Mouse (Mus musculus) midbrain, embryonic 13.5 days (tissue): ENCODE measurements around the gene Casp6. TPM values are rescaled to one million over a fixed set of nuclear protein-coding genes. Genes with fewer than 3 reads are reported as not detected.

Experiments
- ATAC-seq: fragments of 200-750 bp; cut with Nextera tagmentation; 2 replicates; pipeline ENCODE4 v1.8.0; 2017; ENCODE audit warnings: mild to moderate bottlenecking, moderate TSS enrichment, moderate library complexity
- H3K27ac ChIP-seq: fragments of 300-500 bp; sonication (generic); 2 replicates; pipeline ENCODE4 v1.5.1; 2015; ENCODE audit warnings: inconsistent platforms, mild to moderate bottlenecking, moderate library complexity
- H3K27me3 ChIP-seq: fragments of 300-500 bp; sonication (generic); 2 replicates; pipeline ENCODE4 v1.6.1; 2015; ENCODE audit warnings: mild to moderate bottlenecking, inconsistent platforms
- H3K36me3 ChIP-seq: fragments of 300-500 bp; sonication (generic); 2 replicates; pipeline ENCODE4 v1.6.1; 2015; ENCODE audit warnings: mild to moderate bottlenecking, inconsistent platforms
- H3K4me1 ChIP-seq: fragments of 300-500 bp; sonication (generic); replicated peaks from 2 replicates; pipeline ENCODE4 v1.6.1; 2015; ENCODE audit warnings: inconsistent platforms
- H3K4me2 ChIP-seq: fragments of 300-500 bp; sonication (generic); replicated peaks from 2 replicates; pipeline ENCODE4 v1.6.1; 2015; ENCODE audit warnings: moderate library complexity, mild to moderate bottlenecking, inconsistent platforms
- H3K4me3 ChIP-seq: fragments of 300-500 bp; sonication (generic); replicated peaks from 2 replicates; pipeline ENCODE4 v1.5.1; 2015; ENCODE audit warnings: mild to moderate bottlenecking, inconsistent platforms
- H3K9ac ChIP-seq: fragments of 300-500 bp; sonication (generic); replicated peaks from 2 replicates; pipeline ENCODE4 v1.6.1; 2015; ENCODE audit warnings: mild to moderate bottlenecking, inconsistent platforms
- H3K9me3 ChIP-seq: fragments of 300-500 bp; sonication (generic); 2 replicates; pipeline ENCODE4 v1.6.1; 2016; ENCODE audit warnings: mild to moderate bottlenecking, inconsistent platforms
- WGBS: fragments of 180-500 bp; shearing (Covaris S2); methylation state at CpG from one replicate; pipeline ENCODE4 v1.1.7; 2015; 5-methylcytosine and 5-hydroxymethylcytosine counted together
- polyA plus RNA-seq: library from polyadenylated mRNA; unstranded; fragments of >200 nt; fragmentation: Nextera tagmentation; extraction: Ambion mirVana; gene quantifications from 2 replicates; pipeline ENCODE4 v1.2.1, GENCODE M21; 2015

The Casp6 gene
- polyA plus RNA-seq, 1 experiment from 2014 or later, result 39.5 TPM

- H3K4me1 ChIP-seq, result no peaks in the 10 kb centered on the region
- 80% methylated on average over 6 of the region's 6 CpGs for WGBS
- H3K9me3 ChIP-seq, result no peaks in the 10 kb centered on the region
- H3K4me2 ChIP-seq, result no peak overlapping the region
- no peaks in the 10 kb centered on the region for H3K36me3 ChIP-seq
- H3K27me3 ChIP-seq, result no peaks in the 10 kb centered on the region
- H3K27ac ChIP-seq, result no peak overlapping the region
- H3K9ac ChIP-seq, result no peak overlapping the region
- H3K4me3 ChIP-seq, result no peak overlapping the region
- no peak for ATAC-seq
Measured at GRCm38 (mm10) chr3:129930213-129930778, 29.1 kb downstream of the Casp6 start.

DNA sequence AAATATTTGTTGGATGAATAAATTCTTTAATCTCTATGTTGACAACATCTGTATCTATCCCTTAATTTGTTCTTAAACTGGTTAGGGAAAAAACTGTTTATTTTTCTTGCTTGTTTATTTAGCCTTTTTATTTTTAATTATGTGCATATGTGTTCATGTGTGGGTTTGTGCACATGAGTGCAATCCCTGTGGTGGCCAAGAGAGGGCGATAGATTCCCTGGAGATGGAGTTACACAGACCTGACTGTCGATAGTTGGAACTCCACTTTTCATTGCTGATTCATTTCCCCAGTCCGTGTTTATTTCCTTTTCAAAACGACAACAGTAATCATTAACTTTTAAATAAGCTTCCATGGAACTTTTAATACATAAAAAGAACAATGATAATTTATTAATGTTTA is 31.2 kb downstream of the Casp6 start:
- Histone ChIP-seq H3K27me3 (no peaks in the 10 kb centered on the region), H3K4me3 (no peak overlapping the region), H3K4me1 (no peaks in the 10 kb centered on the region), H3K36me3 (no peaks in the 10 kb centered on the region), H3K4me2 (no peak overlapping the region), H3K9ac (no peak overlapping the region), H3K9me3 (no peaks in the 10 kb centered on the region), H3K27ac (no peak overlapping the region)
- ATAC-seq, result no peak
- WGBS, result 47% methylated on average over 4 of the region's 4 CpGs

GRCm38 (mm10) chr3:129936561-129936960 is 35.3 kb downstream of the Casp6 start:
- no peak overlapping the region for H3K27ac ChIP-seq
- no peaks in the 10 kb centered on the region for H3K36me3 ChIP-seq
- no peaks in the 10 kb centered on the region for H3K4me1 ChIP-seq
- no peak for ATAC-seq
- WGBS, result 58% methylated on average over 9 of the region's 9 CpGs
- H3K4me3 ChIP-seq, result no peak overlapping the region
- H3K9ac ChIP-seq, result no peak overlapping the region
- H3K4me2 ChIP-seq, result no peak overlapping the region
- H3K9me3 ChIP-seq, result no peaks in the 10 kb centered on the region
- no peaks in the 10 kb centered on the region for H3K27me3 ChIP-seq

GRCm38 (mm10) chr3:129937848-129938247 is 36.6 kb downstream of the Casp6 start:
- Histone ChIP-seq H3K27me3 (no peaks in the 10 kb centered on the region), H3K4me3 (no peak overlapping the region), H3K4me1 (no peaks in the 10 kb centered on the region), H3K9ac (no peak overlapping the region), H3K36me3 (no peaks in the 10 kb centered on the region), H3K27ac (no peak overlapping the region), H3K9me3 (no peaks in the 10 kb centered on the region), H3K4me2 (no peak overlapping the region)
- 73% methylated on average over 3 of the region's 3 CpGs for WGBS
- ATAC-seq, result no peak

DNA sequence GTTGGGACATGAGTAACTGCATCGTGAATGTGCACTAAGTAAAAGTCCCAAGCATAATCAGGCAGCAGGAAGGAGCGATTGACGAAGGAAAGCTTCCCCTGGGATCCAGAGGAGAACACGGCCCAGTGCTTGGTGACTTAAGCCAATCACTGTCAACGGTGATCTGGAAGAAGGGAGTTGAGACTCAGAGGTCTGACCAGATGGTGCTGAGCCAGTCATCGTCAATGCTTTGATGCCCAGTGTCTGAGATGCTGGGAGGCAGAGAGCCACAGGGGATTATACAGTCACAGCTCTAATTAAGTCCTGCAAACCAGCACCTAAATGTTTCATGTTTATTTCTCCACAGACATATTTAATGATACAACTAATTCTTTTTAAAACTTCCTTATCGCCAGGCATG is 37.8 kb downstream of the Casp6 start:
- Histone ChIP-seq H3K4me1 (no peaks in the 10 kb centered on the region), H3K9me3 (no peaks in the 10 kb centered on the region), H3K27ac (no peak overlapping the region), H3K27me3 (no peaks in the 10 kb centered on the region), H3K9ac (no peak overlapping the region), H3K4me3 (no peak overlapping the region), H3K36me3 (no peaks in the 10 kb centered on the region), H3K4me2 (no peak overlapping the region)
- no peak for ATAC-seq
- WGBS, result 51% methylated on average over 7 of the region's 7 CpGs

GRCm38 (mm10) chr3:129940780-129941179 is 39.6 kb downstream of the Casp6 start:
- 96% methylated on average over 2 of the region's 2 CpGs for WGBS
- no peak overlapping the region for H3K4me2 ChIP-seq
- no peaks in the 10 kb centered on the region for H3K4me1 ChIP-seq
- no peak overlapping the region for H3K4me3 ChIP-seq
- no peak overlapping the region for H3K27ac ChIP-seq
- no peaks in the 10 kb centered on the region for H3K27me3 ChIP-seq
- H3K9ac ChIP-seq, result no peak overlapping the region
- ATAC-seq, result no peak
- no peaks in the 10 kb centered on the region for H3K36me3 ChIP-seq
- no peaks in the 10 kb centered on the region for H3K9me3 ChIP-seq

DNA sequence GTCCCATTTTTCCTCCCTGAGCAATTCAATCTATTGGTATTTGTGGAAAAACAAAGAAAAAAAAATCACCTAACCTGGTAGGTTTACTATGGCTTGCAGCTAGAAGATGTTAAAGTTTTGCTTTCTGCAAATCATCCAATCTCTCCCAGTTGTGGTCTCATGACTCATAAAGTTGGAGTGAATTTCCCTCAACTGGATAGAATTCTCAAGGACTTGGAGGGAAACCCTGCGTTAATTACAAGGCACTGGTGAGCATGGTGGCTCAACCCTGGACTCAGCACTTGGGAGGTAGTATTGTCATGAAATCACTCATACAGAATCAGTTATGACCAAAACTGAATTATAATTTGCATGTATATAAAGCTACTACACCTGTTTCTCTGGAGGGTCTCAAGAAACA is 40.1 kb downstream of the Casp6 start:
- H3K9me3 ChIP-seq, result no peaks in the 10 kb centered on the region
- no peak overlapping the region for H3K4me3 ChIP-seq
- no peak overlapping the region for H3K27ac ChIP-seq
- no peak overlapping the region for H3K4me2 ChIP-seq
- no peaks in the 10 kb centered on the region for H3K36me3 ChIP-seq
- WGBS, result 93% methylated on average over 1 of the region's 1 CpGs
- H3K27me3 ChIP-seq, result no peaks in the 10 kb centered on the region
- no peak for ATAC-seq
- H3K4me1 ChIP-seq, result no peaks in the 10 kb centered on the region
- H3K9ac ChIP-seq, result no peak overlapping the region

- Histone ChIP-seq H3K36me3 (no peaks in the 10 kb centered on the region), H3K4me2 (no peak overlapping the region), H3K27ac (no peak overlapping the region), H3K4me3 (no peak overlapping the region), H3K27me3 (no peaks in the 10 kb centered on the region), H3K9me3 (no peaks in the 10 kb centered on the region), H3K9ac (no peak overlapping the region), H3K4me1 (no peaks in the 10 kb centered on the region)
- WGBS, result 89% methylated on average over 4 of the region's 4 CpGs
- ATAC-seq, result no peak
Measured at GRCm38 (mm10) chr3:129943813-129944212, 42.6 kb downstream of the Casp6 start.

- 79% methylated on average over 5 of the region's 5 CpGs for WGBS
- H3K36me3 ChIP-seq, result no peaks in the 10 kb centered on the region
- no peaks in the 10 kb centered on the region for H3K9me3 ChIP-seq
- ATAC-seq, result no peak
- H3K4me1 ChIP-seq, result no peaks in the 10 kb centered on the region
- no peak overlapping the region for H3K9ac ChIP-seq
- no peak overlapping the region for H3K4me3 ChIP-seq
- no peak overlapping the region for H3K4me2 ChIP-seq
- no peak overlapping the region for H3K27ac ChIP-seq
- no peaks in the 10 kb centered on the region for H3K27me3 ChIP-seq
Measured at GRCm38 (mm10) chr3:129946217-129946914, 45.1 kb downstream of the Casp6 start.

GRCm38 (mm10) chr3:129948359-129948758 is 47.1 kb downstream of the Casp6 start:
- no peaks in the 10 kb centered on the region for H3K9me3 ChIP-seq
- no peak overlapping the region for H3K27ac ChIP-seq
- H3K4me1 ChIP-seq, result no peaks in the 10 kb centered on the region
- H3K9ac ChIP-seq, result no peak overlapping the region
- no peak overlapping the region for H3K4me3 ChIP-seq
- no peak for ATAC-seq
- no peak overlapping the region for H3K4me2 ChIP-seq
- H3K36me3 ChIP-seq, result no peaks in the 10 kb centered on the region
- 91% methylated on average over 5 of the region's 5 CpGs for WGBS
- no peaks in the 10 kb centered on the region for H3K27me3 ChIP-seq

DNA sequence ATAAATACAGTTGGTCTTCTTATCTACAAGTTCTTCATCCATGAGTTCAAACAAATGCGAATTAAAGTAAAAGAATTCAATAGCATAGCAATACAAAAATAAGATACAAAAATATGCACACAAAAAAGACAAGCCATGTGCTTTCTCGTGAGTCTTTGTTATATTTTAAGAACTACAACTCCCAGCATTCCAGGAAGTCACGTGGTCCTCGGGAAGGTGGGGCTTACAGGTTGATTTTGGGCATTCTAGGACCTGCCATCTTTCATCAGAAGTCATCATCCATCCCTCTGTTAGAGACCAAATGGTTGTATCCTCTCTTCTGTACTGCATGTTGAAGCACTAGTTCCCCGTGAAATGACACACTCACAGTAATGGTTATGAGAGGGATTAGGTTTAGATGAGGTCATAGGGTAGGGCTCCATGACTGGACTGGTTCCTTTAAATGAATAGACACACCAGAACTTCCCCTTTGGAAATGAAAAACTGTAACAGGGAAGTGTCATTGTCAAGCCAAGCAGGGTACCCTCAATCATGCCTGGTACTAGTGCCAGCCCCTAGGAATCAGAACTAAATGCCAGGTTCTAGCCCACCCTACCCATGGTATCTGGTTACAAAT is 48.0 kb downstream of the Casp6 start:
- no peak overlapping the region for H3K4me3 ChIP-seq
- H3K9ac ChIP-seq, result no peak overlapping the region
- no peak for ATAC-seq
- no peak overlapping the region for H3K4me2 ChIP-seq
- no peaks in the 10 kb centered on the region for H3K4me1 ChIP-seq
- WGBS, result 86% methylated on average over 5 of the region's 5 CpGs
- H3K27ac ChIP-seq, result no peak overlapping the region
- H3K36me3 ChIP-seq, result no peaks in the 10 kb centered on the region
- no peaks in the 10 kb centered on the region for H3K9me3 ChIP-seq
- H3K27me3 ChIP-seq, result no peaks in the 10 kb centered on the region

DNA sequence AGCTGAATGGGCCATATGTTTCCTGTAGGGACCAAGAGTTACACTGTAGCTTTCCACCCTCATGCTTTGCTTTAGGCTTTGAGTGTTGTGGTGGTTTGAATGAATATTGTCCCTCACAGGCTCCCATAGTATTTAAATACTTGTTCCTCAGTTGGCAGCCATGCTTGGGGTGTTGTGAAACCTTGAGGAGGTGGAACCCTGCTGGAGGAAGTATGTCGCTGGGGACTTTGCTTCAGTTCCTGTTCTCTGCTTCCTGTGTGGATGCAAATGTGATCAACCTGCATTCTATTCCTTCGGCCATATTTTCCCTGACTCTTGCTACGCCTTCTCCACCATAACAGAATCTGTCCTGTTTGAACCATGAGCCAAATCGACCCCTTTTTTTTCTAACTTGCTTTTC is 52.1 kb downstream of the Casp6 start:
- Histone ChIP-seq H3K9me3 (no peaks in the 10 kb centered on the region), H3K9ac (no peak overlapping the region), H3K27me3 (no peaks in the 10 kb centered on the region), H3K27ac (no peak overlapping the region), H3K36me3 (no peaks in the 10 kb centered on the region), H3K4me3 (no peak overlapping the region), H3K4me1 (no peaks in the 10 kb centered on the region), H3K4me2 (no peak overlapping the region)
- ATAC-seq, result no peak
- 84% methylated on average over 4 of the region's 4 CpGs for WGBS
